Mouse (Mus musculus): Measurements from ENCODE around the gene Mapk13.

DNA sequence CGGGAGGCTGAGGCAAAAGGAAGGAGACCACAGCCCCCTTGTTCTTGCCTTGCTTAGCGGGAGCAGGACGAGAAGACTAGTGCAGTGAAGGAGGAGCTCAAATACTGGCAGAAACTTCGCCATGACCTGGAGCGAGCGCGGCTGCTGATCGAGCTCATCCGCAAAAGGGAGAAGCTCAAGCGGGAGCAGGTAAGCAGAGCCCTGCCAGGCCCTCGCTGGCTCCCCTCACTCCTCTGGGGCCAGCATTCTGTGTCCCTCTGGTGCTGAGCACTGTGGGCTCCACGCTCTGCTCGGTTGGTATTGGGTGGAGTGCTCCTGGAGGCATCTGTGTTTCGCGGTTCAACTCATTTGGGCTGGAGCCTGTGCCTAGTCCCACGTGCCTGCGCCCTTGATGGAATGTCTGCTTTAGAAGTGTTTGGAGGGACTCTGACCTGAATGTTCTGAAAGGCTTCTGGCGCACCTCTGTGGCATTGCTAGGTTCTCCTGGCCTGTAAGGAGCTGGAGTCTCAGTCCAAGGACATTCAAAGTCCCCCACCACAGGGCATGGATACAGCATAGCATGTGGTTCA, 45.5 kb downstream of the Mapk13 start:
- TF ChIP-seq EP300 (IDR thresholded peaks at IDR 0.05; ENCODE audit: insufficient read depth, low read depth, low read length) = no peak
- TF ChIP-seq CTCF (IDR thresholded peaks at IDR 0.05; ENCODE audit: low read depth, low read length) = no peak
